Mouse (Mus musculus): ENCODE data around the gene Hist1h1a. TPM values are rescaled to one million over a fixed set of nuclear protein-coding genes. Genes with fewer than 3 reads are reported as not detected.
"Not testable (repeated sequence)": the region's sequence is repeated elsewhere in the genome, so short reads cannot be mapped to it uniquely, and the experiment has no call there.

Gene Hist1h1a
- polyA plus RNA-seq, 1 experiment from 2014 or later: 0.79 TPM

GRCm38 (mm10) chr13:23747892-23748288 is 15.6 kb upstream of the Hist1h1a start:
- H3K27me3 ChIP-seq (ENCODE audit: control insufficient read depth, insufficient read depth, low read length): no peaks in the 10 kb centered on the region
- H3K9ac ChIP-seq (ENCODE audit: low read length): peak overlapping the region; percentile 71
- 16% methylated on average over 4 of the region's 4 CpGs for WGBS
- H3K4me2 ChIP-seq (ENCODE audit: low read depth, low read length): peak overlapping the region; percentile 77
- H3K4me1 ChIP-seq (ENCODE audit: control insufficient read depth, insufficient read depth, low read length): peaks cover 14% of the 10 kb centered on the region
- no peaks in the 10 kb centered on the region for H3K36me3 ChIP-seq (ENCODE audit: control insufficient read depth, insufficient read depth)
- H3K9me3 ChIP-seq (replicated peaks; ENCODE audit: control insufficient read depth, low read length): no peaks in the 10 kb centered on the region
- no peak for ATAC-seq (replicated peaks; ENCODE audit: extremely low read depth, insufficient read depth, low FRiP score)
- H3K27ac ChIP-seq (ENCODE audit: low read length): peak overlapping the region; percentile 99
- H3K4me3 ChIP-seq (ENCODE audit: low read length): no peak overlapping the region

GRCm38 (mm10) chr13:23749563-23750121 is 13.8 kb upstream of the Hist1h1a start:
- H3K9ac ChIP-seq (ENCODE audit: low read length): no peak overlapping the region
- H3K4me3 ChIP-seq (ENCODE audit: low read length): no peak overlapping the region
- 81% methylated on average over 5 of the region's 5 CpGs for WGBS
- H3K4me2 ChIP-seq (ENCODE audit: low read depth, low read length): no peak overlapping the region
- H3K4me1 ChIP-seq (ENCODE audit: control insufficient read depth, insufficient read depth, low read length): peaks cover 14% of the 10 kb centered on the region
- no peaks in the 10 kb centered on the region for H3K36me3 ChIP-seq (ENCODE audit: control insufficient read depth, insufficient read depth)
- H3K9me3 ChIP-seq (replicated peaks; ENCODE audit: control insufficient read depth, low read length): no peaks in the 10 kb centered on the region
- H3K27ac ChIP-seq (ENCODE audit: low read length): no peak overlapping the region
- ATAC-seq (replicated peaks; ENCODE audit: extremely low read depth, insufficient read depth, low FRiP score): no peak
- H3K27me3 ChIP-seq (ENCODE audit: control insufficient read depth, insufficient read depth, low read length): no peaks in the 10 kb centered on the region

- not testable (repeated sequence) for H3K36me3 ChIP-seq (ENCODE audit: control insufficient read depth, insufficient read depth); H3K9me3 ChIP-seq (replicated peaks; ENCODE audit: control insufficient read depth, low read length); H3K27me3 ChIP-seq (ENCODE audit: control insufficient read depth, insufficient read depth, low read length)
- Histone ChIP-seq H3K4me3 (ENCODE audit: low read length) (peak within 1 kb of the TSS; percentile 53), H3K4me1 (ENCODE audit: control insufficient read depth, insufficient read depth, low read length) (peaks cover 14% of the 10 kb centered on the region), H3K4me2 (ENCODE audit: low read depth, low read length) (peak within 1 kb of the TSS; percentile 76), H3K9ac (ENCODE audit: low read length) (peak within 1 kb of the TSS; percentile 75), H3K27ac (ENCODE audit: low read length) (peak within 1 kb of the TSS; percentile 94)
- 0 out of 2 replicates have a peak, but pooled peaks have one; percentile 21 for ATAC-seq (replicated peaks; ENCODE audit: extremely low read depth, insufficient read depth, low FRiP score)
- WGBS: 2% methylated on average over 29 of the region's 47 CpGs
Measured at GRCm38 (mm10) chr13:23750839-23751477, 12.5 kb upstream of the Hist1h1a start, which contains the start of gene Hist1h2ab. Gene Hist1h2ab (plus strand): TSS chr13:23751126.

GRCm38 (mm10) chr13:23751478-23751956 is 11.9 kb upstream of the Hist1h1a start:
- Histone ChIP-seq H3K4me2 (ENCODE audit: low read depth, low read length) (peak overlapping the region; percentile 76), H3K27me3 (ENCODE audit: control insufficient read depth, insufficient read depth, low read length) (no peaks in the 10 kb centered on the region), H3K4me1 (ENCODE audit: control insufficient read depth, insufficient read depth, low read length) (peaks cover 14% of the 10 kb centered on the region), H3K4me3 (ENCODE audit: low read length) (peak overlapping the region; percentile 53), H3K9ac (ENCODE audit: low read length) (peak overlapping the region; percentile 75), H3K27ac (ENCODE audit: low read length) (peak overlapping the region; percentile 94), H3K36me3 (ENCODE audit: control insufficient read depth, insufficient read depth) (no peaks in the 10 kb centered on the region), H3K9me3 (replicated peaks; ENCODE audit: control insufficient read depth, low read length) (no peaks in the 10 kb centered on the region)
- ATAC-seq (replicated peaks; ENCODE audit: extremely low read depth, insufficient read depth, low FRiP score): no peak
- WGBS: 2% methylated on average over 11 of the region's 11 CpGs

- WGBS: 1% methylated on average over 17 of the region's 47 CpGs
- peak within 1 kb of the TSS; percentile 75 for H3K9ac ChIP-seq (ENCODE audit: low read length)
- peak within 1 kb of the TSS; percentile 53 for H3K4me3 ChIP-seq (ENCODE audit: low read length)
- H3K4me1 ChIP-seq (ENCODE audit: control insufficient read depth, insufficient read depth, low read length): peaks cover 12% of the 10 kb centered on the region
- ATAC-seq (replicated peaks; ENCODE audit: extremely low read depth, insufficient read depth, low FRiP score): peak; percentile 82
- not testable (repeated sequence) for H3K9me3 ChIP-seq (replicated peaks; ENCODE audit: control insufficient read depth, low read length); H3K36me3 ChIP-seq (ENCODE audit: control insufficient read depth, insufficient read depth); H3K27me3 ChIP-seq (ENCODE audit: control insufficient read depth, insufficient read depth, low read length)
- H3K27ac ChIP-seq (ENCODE audit: low read length): peak within 1 kb of the TSS; percentile 94
- peak within 1 kb of the TSS; percentile 76 for H3K4me2 ChIP-seq (ENCODE audit: low read depth, low read length)
Measured at GRCm38 (mm10) chr13:23752067-23752741, 11.3 kb upstream of the Hist1h1a start, which contains the start of gene Hist1h3b. Gene Hist1h3b (plus strand): TSS chr13:23752267.

- H3K4me1 ChIP-seq (ENCODE audit: control insufficient read depth, insufficient read depth, low read length): peaks cover 11% of the 10 kb centered on the region
Measured at GRCm38 (mm10) chr13:23752742-23753172, 10.7 kb upstream of the Hist1h1a start.

GRCm38 (mm10) chr13:23753314-23754078 is 10.0 kb upstream of the Hist1h1a start:
- no peak for ATAC-seq (replicated peaks; ENCODE audit: extremely low read depth, insufficient read depth, low FRiP score)
- Histone ChIP-seq H3K27ac (ENCODE audit: low read length) (no peak overlapping the region), H3K4me3 (ENCODE audit: low read length) (no peak overlapping the region), H3K4me1 (ENCODE audit: control insufficient read depth, insufficient read depth, low read length) (0 out of 2 replicates have a peak, but pooled peaks cover 7% of the 10 kb centered on the region), H3K9ac (ENCODE audit: low read length) (no peak overlapping the region), H3K9me3 (replicated peaks; ENCODE audit: control insufficient read depth, low read length) (no peaks in the 10 kb centered on the region), H3K36me3 (ENCODE audit: control insufficient read depth, insufficient read depth) (no peaks in the 10 kb centered on the region), H3K4me2 (ENCODE audit: low read depth, low read length) (no peak overlapping the region; the same call in 1 of the 2 replicates), H3K27me3 (ENCODE audit: control insufficient read depth, insufficient read depth, low read length) (no peaks in the 10 kb centered on the region)
- WGBS: 53% methylated on average over 4 of the region's 4 CpGs

More at GRCm38 (mm10) chr13:23752742-23753172, 10.7 kb upstream of the Hist1h1a start:
- no peaks in the 10 kb centered on the region for H3K9me3 ChIP-seq (replicated peaks; ENCODE audit: control insufficient read depth, low read length)
- peak overlapping the region; percentile 46 for H3K4me3 ChIP-seq (ENCODE audit: low read length)
- ATAC-seq (replicated peaks; ENCODE audit: extremely low read depth, insufficient read depth, low FRiP score): no peak
- WGBS: 8% methylated on average over 6 of the region's 6 CpGs
- peak overlapping the region; percentile 62 for H3K4me2 ChIP-seq (ENCODE audit: low read depth, low read length)
- peak overlapping the region; percentile 61 for H3K27ac ChIP-seq (ENCODE audit: low read length)
- no peaks in the 10 kb centered on the region for H3K27me3 ChIP-seq (ENCODE audit: control insufficient read depth, insufficient read depth, low read length)
- no peaks in the 10 kb centered on the region for H3K36me3 ChIP-seq (ENCODE audit: control insufficient read depth, insufficient read depth)
- peak overlapping the region; percentile 57 for H3K9ac ChIP-seq (ENCODE audit: low read length)

- Histone ChIP-seq H3K27me3 (ENCODE audit: control insufficient read depth, insufficient read depth, low read length) (no peaks in the 10 kb centered on the region), H3K4me1 (ENCODE audit: control insufficient read depth, insufficient read depth, low read length) (peaks cover 8% of the 10 kb centered on the region; the same call in 1 of the 2 replicates), H3K4me2 (ENCODE audit: low read depth, low read length) (no peak overlapping the region), H3K36me3 (ENCODE audit: control insufficient read depth, insufficient read depth) (no peaks in the 10 kb centered on the region), H3K4me3 (ENCODE audit: low read length) (no peak overlapping the region), H3K9me3 (replicated peaks; ENCODE audit: control insufficient read depth, low read length) (no peaks in the 10 kb centered on the region), H3K27ac (ENCODE audit: low read length) (no peak overlapping the region), H3K9ac (ENCODE audit: low read length) (no peak overlapping the region)
- no peak for ATAC-seq (replicated peaks; ENCODE audit: extremely low read depth, insufficient read depth, low FRiP score)
Measured at GRCm38 (mm10) chr13:23755000-23755399, 8.5 kb upstream of the Hist1h1a start.

Data from heart, embryonic 16.5 days (tissue).